Mouse (Mus musculus) layer of hippocampus, postnatal 10 days (tissue): ENCODE measurements around the gene Sec13. TPM values are rescaled to one million over a fixed set of nuclear protein-coding genes. Genes with fewer than 3 reads are reported as not detected.
A peak's percentile ranks its signal among the peaks of the same experiment; 100 is the strongest.
"Not testable (repeated sequence)": the region's sequence is repeated elsewhere in the genome, so short reads cannot be mapped to it uniquely, and the experiment has no call there.

Experiments
- DNase-seq, 2 experiments: peaks; one replicate each; pipeline ENCODE4 v3.0.0; 2021; ENCODE audit warnings: low spot score in 2 of 2
- total RNA-seq, 2 experiments: library from RNA; stranded (reverse); gene quantifications; 2 replicates each; pipeline ENCODE4 v1.2.3; 2021

Sec13 gene
- total RNA-seq, 2 experiments from 2014 or later: 80.0 to 84.4 TPM

DNA sequence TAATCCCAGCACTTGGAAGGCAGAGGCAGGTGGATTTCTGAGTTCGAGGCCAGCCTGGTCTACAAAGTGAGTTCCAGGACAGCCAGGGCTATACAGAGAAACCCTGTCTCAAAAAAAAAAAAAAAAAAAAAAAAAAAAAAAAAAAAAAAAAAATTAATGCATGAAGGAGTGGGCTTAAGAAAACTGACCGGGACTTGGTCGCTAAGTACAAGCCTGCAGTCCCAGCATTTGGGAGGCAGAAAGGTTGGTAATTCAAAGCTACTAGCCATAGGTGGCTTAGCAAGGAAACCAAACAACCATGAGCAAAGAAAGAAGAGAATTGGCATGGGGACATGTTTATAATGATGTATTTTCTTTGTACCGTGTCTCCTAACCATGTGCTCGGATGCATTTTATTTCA lies 27.2 kb downstream of the Sec13 start:
- DNase-seq: not testable (repeated sequence)

DNA sequence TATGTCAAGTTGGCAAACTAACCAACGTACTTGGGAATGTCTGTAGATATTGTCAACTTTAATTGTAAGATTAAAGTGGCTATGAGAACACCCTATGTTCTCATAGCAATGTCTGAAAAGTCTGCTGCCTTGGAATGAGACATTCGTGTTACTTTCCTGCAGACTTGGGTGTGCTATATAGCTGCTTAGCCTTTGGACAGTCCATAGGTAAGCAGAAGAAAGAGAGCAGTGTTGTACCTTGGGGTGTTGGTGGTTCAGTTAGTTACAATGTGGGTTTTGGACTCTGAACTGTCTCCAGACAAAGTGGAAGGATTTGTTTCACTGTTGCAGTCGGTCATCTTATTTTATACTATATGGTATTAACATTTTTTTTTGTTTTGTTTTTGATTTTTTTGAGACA lies 27.8 kb downstream of the Sec13 start:
- DNase-seq: no peak

GRCm38 (mm10) chr6:113697222-113698205 lies 43.0 kb downstream of the Sec13 start:
- DNase-seq: peak; percentile 31 to 42

- DNase-seq: peak; percentile 93 to 95
These were observed 43.8 kb downstream of the Sec13 start, which contains the start of gene Tatdn2 for GRCm38 (mm10) chr6:113696582-113697221. Gene Tatdn2, plus strand, starts transcription at chr6:113697050.

DNA sequence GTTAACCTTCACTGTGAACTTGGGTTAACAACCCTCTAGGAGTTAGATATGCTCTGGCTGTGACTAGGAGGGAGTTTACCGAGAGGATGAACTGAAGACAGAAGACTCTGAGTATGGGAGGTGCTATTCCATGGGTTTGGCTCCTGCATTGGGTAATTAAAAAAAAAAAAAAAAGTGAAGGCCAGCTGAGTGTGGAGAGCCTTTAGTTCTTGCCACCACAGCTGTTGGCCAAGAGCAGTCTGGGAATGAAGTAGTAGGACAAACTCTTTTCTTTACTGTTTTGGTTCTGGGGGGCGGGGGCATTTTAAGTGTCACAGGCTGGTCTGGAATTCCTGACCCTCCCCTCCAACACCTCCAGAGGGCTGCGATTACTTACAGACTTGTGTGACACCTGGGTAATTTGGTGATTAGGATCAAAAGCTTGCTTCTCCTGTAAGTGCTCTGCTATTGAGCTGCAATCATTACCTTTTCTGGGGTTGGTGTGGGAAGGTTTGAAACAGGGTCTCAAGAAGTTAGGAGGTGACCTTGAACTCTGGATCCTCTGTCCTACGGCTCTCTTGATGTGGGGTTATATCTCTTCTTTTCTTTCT lies 44.7 kb downstream of the Sec13 start:
- DNase-seq: no peak

DNA sequence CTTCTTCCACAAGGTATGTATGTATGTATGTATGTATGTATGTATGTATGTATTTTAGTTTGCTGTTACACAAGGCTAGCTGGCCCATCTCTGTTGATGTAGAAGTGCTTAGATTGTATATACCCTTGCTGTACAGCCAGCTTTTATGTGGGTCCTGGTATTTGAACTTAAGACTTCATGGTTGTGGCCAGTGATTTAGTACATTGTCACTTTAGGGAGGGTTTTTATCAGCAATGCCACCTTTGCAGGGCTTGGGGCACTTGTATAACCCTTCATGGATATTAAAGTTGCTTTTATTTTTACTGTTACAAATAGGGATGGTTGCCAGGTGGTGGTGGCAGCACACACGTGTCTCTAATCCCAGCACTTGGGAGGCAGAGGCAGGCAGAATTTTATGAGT lies 45.3 kb downstream of the Sec13 start:
- DNase-seq: no peak

- DNase-seq: no peak
These were observed 47.2 kb downstream of the Sec13 start for GRCm38 (mm10) chr6:113693377-113693776.

- DNase-seq: no peak
These were observed 47.8 kb downstream of the Sec13 start for GRCm38 (mm10) chr6:113692661-113693133.

DNA sequence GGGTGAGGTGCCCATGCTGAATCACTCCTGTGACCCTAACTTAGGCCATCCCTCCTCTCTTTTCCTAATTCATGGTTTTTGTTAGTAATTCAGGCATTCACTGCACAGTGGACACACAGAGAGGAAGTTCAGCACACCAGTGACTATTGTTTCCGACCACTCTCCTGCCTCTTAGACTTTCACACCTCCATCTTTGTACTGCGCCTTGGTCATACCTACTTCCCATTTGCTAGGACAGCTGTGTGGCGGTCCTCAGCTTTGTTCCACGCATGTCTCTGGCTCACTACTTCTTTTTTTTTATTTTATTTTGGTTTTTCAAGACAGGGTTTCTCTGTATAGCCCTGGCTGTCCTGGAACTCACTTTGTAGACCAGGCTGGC lies 49.5 kb downstream of the Sec13 start:
- DNase-seq: no peak

DNA sequence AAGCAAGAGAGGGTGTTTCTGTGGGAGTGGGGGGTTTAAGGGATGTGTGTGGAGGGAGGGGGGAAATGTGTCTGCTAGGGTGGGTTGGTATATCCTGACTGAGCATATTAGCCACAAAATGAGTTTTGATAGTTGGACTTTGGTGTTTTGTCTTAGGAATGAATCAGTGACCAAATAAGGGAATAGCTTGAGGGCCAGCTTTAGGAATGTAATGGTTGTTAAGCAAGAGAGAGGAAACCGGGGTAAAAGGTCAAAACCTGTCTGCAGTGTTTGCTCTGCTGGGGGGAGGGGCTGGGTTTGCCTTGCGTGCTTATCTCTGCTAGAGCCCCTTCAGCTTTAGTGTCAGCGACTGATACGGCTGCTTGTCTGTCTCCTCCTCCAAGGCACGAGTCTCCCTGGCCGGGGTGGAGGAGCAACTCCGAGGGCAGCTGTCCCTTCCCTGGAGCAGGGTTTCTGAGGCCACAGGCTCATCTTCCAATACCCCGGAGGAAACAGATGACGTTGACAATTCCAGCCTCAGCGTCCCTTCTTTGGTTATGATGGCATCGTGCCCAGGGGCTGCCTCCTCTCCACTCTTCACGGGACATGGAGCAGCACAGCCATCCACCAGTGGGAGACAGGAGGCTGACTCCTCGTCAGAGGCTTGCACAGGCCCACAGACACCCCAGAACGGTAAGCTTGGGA lies 50.0 kb downstream of the Sec13 start:
- DNase-seq: no peak

DNA sequence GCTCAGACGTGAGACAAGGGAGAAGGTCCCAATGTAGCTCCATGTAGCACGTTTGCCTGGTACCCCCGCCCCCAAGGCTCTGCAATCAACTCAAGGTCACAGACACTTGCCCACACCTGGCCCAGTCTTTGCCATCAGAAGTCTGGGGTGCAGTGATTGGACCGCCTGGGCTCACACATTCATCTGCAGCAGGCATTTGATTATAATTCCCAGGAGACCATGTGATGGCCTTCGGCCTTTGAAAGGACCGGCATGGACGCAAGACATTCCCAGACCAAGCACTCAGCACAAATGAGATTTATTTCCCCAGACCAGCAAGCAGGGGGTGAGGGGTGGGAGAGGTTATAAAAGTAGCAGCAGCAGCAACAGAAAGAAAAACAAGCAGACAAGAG lies 50.5 kb downstream of the Sec13 start:
- no peak for DNase-seq

DNA sequence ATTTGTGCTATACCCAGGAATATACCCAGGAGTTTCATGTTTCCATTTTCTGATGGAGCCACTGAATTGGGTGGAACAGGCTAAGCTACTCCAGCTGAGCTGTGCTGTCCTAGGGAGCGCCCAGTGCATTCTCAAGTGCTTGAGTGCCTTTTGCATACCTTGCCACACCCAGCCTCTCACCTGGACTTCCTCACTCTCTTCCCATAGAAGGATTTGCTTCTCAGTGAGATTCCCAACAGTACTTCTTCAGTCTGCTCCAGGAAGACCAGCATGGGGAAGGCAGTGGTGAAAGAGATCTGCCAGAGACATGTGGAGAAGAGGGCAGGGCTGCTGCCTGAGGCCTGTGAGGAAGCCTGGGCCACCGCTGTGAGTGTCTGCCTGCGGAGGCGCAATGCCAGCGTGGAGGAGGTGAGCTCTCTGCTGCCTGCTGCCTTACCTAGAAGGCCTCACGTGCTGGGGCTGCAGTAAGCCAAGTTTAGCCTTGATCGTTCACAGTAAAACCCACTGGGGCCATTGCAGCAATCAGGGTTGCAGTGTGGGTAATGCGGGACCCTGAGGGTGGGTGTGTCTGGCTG lies 53.9 kb downstream of the Sec13 start:
- no peak for DNase-seq

DNA sequence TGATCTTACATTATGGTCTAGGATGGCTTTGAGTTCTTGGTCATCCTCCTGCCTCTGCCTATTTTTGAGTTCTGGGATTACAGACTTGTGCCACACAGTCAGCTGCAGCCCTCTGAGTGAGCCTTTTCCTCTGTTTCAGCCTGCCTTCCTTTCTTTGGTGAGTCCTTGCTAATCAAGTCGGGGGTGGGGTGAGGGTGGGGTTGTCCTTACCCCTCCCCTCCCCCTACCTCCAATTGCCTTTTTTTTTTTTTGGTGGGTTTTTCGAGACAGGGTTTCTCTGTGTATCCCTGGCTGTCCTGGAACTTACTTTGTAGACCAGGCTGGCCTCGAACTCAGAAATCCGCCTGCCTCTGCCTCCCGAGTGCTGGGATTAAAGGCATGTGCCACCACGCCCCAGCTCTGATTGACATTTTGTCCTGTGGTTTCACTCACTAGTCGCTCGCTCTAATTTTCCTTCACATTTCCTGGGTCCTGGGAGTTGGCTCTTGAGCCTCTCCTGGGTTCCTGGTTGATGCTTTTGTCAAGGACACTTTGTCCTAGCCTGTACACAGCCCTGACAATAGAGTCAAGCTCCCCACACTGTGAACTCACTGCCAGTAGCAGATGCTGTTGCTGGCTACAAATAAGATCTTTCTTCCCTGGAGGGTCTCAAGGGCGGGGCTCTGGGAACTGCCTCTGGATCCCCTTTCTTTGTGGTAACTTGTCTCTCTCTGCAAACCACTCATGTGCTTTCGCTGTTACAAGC lies 57.3 kb downstream of the Sec13 start:
- DNase-seq: no peak

GRCm38 (mm10) chr6:113681271-113681670 lies 59.3 kb downstream of the Sec13 start:
- peak; percentile 81 to 85 for DNase-seq

GRCm38 (mm10) chr6:113679993-113680566 lies 60.5 kb downstream of the Sec13 start:
- DNase-seq: no peak

DNA sequence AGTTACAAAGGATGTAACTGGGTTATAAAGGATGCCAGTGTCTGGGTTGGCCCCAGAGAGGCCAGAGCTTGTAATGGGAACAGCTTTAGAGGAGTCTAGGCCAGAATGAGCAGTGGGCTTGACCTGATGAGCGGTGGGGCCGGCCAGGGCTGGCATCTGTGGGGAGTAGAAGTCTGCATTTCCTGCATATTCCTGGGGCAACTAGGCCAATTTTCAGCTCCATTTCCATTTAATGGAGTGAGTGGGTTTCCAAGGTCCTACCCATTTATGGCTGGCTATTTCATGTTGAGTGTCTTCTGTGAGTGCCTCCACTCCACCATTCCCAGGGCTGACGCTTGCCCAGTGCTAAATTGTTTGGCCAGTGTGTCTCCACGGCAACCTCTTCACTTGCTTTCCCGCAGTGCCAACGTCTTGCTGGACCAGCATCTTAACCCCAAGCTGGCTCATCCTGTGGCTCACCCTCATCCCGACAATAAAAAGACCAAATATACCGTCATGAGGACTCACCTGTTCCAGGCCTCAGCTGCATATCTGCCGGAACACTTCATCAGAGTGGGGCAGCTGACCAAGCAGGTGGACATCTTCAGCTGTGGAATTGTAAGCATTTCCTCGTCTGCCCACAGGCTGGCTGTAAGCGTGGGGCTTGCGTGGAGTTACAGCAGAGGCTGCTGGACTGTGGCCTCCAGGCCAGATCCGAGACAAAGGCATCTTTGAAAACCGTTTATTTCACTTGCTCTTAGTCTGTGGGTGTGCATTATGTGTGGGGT lies 62.1 kb downstream of the Sec13 start:
- peak in 1 of 2 experiments; percentile 48 for DNase-seq
